Mouse (Mus musculus): ENCODE results near the gene Nfkbid.

DNA sequence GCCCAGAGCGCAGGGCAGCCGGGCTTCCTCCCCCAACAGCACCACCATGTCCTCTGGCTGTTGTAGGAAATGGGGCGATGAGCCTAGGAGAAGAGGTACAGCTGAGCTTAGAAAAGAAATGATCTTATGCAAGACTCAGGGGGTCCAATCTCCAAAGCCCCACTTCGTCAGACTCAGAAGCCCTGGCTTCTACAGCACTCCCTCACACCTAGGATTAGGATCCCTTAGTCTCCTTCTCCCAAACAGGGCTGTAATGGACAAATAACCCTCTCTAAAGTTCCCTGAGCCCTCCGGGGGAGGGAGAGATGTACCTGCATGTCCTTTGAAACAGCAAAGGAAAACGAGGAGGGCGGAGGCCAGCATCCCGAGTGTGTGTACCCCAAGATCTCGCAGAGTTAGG is 35.0 kb downstream of the Nfkbid start:
- TF ChIP-seq CTCF (IDR thresholded peaks at IDR 0.05; ENCODE audit: low read depth) = no peak
- no peak for TF ChIP-seq EP300 (IDR thresholded peaks at IDR 0.05; ENCODE audit: low read depth)
